Mouse (Mus musculus) liver, embryonic 14.5 days (tissue): ENCODE results near the gene Ralgapa2. TPM values are rescaled to one million over a fixed set of nuclear protein-coding genes. Genes with fewer than 3 reads are reported as not detected.

Experiments used
- ATAC-seq: fragments of 200-750 bp; cut with Nextera tagmentation; 2 replicates; pipeline ENCODE4 v1.8.0; 2017; ENCODE audit warnings: moderate number of reproducible peaks, mild to moderate bottlenecking, moderate library complexity; ENCODE audit not compliant: insufficient read depth
- DNase-seq, 3 experiments: peaks; one replicate each; pipeline ENCODE4 v3.0.0-alpha.2; 2012 to 2013; ENCODE audit warnings: low read depth in 3 of 3, low spot score in 3 of 3
- H3K27ac ChIP-seq: fragments of 300-500 bp; sonication (generic); 2 replicates; pipeline ENCODE4 v1.5.1; 2014; ENCODE audit warnings: moderate library complexity, mild to moderate bottlenecking, control low read depth, inconsistent platforms
- H3K27me3 ChIP-seq: fragments of 300-500 bp; sonication (generic); 2 replicates; pipeline ENCODE4 v1.6.1; 2014; ENCODE audit warnings: mild to moderate bottlenecking, low read length, moderate library complexity; ENCODE audit not compliant: control insufficient read depth, insufficient read depth
- H3K36me3 ChIP-seq: fragments of 300-500 bp; sonication (generic); replicated peaks from 2 replicates; pipeline ENCODE4 v1.6.1; 2014; ENCODE audit warnings: low read depth; ENCODE audit not compliant: control insufficient read depth, insufficient read depth
- H3K4me1 ChIP-seq, 2 experiments: fragments of 200-500 bp in 1 of 2; fragments of 300-500 bp in 1 of 2; sonication (generic) in 1 of 2; replicated peaks; 2 replicates each; pipeline ENCODE4 v1.6.1; 2012 to 2014; ENCODE audit warnings: antibody characterized with exemption in 1 of 2, inconsistent platforms in 1 of 2, low read length in 1 of 2; ENCODE audit not compliant: control insufficient read depth in 2 of 2, insufficient read depth in 2 of 2
- H3K4me2 ChIP-seq: fragments of 300-500 bp; sonication (generic); 2 replicates; pipeline ENCODE4 v1.6.1; 2014; ENCODE audit warnings: low read depth, mild to moderate bottlenecking, control low read depth, moderate library complexity
- H3K4me3 ChIP-seq, 2 experiments: fragments of 200-500 bp in 1 of 2; fragments of 300-500 bp in 1 of 2; sonication (generic) in 1 of 2; 2 replicates each; pipeline ENCODE4 v1.5.1; 2012 to 2014; ENCODE audit warnings: low read depth in 2 of 2, low read length in 2 of 2, mild to moderate bottlenecking in 2 of 2, control low read depth in 1 of 2, inconsistent platforms in 1 of 2, moderate library complexity in 1 of 2; ENCODE audit not compliant: insufficient read depth in 1 of 2
- H3K9ac ChIP-seq: fragments of 300-500 bp; sonication (generic); replicated peaks from 2 replicates; pipeline ENCODE4 v1.6.1; 2014; ENCODE audit warnings: mild to moderate bottlenecking, control low read depth, moderate library complexity
- H3K9me3 ChIP-seq: fragments of 300-500 bp; sonication (generic); 2 replicates; pipeline ENCODE4 v1.6.1; 2016; ENCODE audit warnings: low read length, mixed read lengths; ENCODE audit not compliant: control insufficient read depth
- CTCF ChIP-seq: IDR thresholded peaks from 2 replicates; pipeline ENCODE4 v1.5.1; 2016; ENCODE audit warnings: antibody characterized with exemption, low read depth, control low read depth
- EP300 ChIP-seq: IDR thresholded peaks from 2 replicates; pipeline ENCODE4 v1.6.1; 2016; ENCODE audit warnings: antibody characterized with exemption, low read depth
- WGBS: fragments of 180-500 bp; shearing (Covaris S2); extraction: QIAGEN DNeasy Blood & Tissue Kit; methylation state at CpG from one replicate; pipeline ENCODE4 v1.1.7; 2014; ENCODE audit not compliant: insufficient replicate concordance; 5-methylcytosine and 5-hydroxymethylcytosine counted together
- polyA plus RNA-seq, 2 experiments: library from polyadenylated mRNA; depleted of rRNA in 1 of 2; stranded (reverse) in 1 of 2; unstranded in 1 of 2; fragments of >200 nt; fragmentation: Nextera tagmentation in 1 of 2; extraction: Ambion mirVana in 1 of 2; gene quantifications; 2 replicates each; pipeline versions ENCODE4 v1.2.1 to v1.2.3; 2012 to 2014

Ralgapa2 gene
- polyA plus RNA-seq, 2 experiments, result 2.1 to 3.6 TPM

DNA sequence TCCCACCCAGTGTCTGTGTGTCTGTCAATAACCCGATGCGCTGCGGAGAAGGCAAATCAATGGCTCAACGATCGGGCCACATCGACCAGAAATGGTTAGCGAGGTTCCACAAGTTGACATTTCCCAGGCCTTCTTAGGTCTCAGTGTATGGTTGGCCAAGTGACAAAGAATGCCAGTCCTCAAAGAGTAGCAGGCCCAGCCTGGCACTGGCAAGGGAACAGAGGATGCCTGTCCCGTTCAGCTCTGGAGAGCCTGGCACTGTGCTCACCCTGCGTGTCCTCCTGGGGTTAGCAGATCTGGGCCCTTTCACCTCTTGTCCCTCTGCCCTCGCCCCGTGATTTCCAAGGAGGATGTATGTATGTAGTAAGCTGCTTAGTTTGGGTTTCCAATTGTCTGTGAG, 316.0 kb downstream of the Ralgapa2 start:
- no peaks in the 10 kb centered on the region for H3K36me3 ChIP-seq

More for the DNA sequence above, 316.0 kb downstream of the Ralgapa2 start:
- Histone ChIP-seq H3K9ac (no peak overlapping the region), H3K27ac (no peak overlapping the region), H3K4me1 (no peaks in the 10 kb centered on the region), H3K9me3 (no peaks in the 10 kb centered on the region), H3K27me3 (no peaks in the 10 kb centered on the region), H3K4me2 (no peak overlapping the region), H3K4me3 (no peak overlapping the region)
- TF ChIP-seq CTCF (no peak), EP300 (no peak)
- ATAC-seq, result no peak
- DNase-seq, result no peak
- WGBS, result 79% methylated on average over 11 of the region's 11 CpGs
